Mouse (Mus musculus): ENCODE measurements at regions not wholly inside any gene's neighbourhood (a gene's known extent, or its start where the extent isn't known, plus 50 kb on each side); places are given as distances from the start of the nearest gene placed in this dataset.

DNA sequence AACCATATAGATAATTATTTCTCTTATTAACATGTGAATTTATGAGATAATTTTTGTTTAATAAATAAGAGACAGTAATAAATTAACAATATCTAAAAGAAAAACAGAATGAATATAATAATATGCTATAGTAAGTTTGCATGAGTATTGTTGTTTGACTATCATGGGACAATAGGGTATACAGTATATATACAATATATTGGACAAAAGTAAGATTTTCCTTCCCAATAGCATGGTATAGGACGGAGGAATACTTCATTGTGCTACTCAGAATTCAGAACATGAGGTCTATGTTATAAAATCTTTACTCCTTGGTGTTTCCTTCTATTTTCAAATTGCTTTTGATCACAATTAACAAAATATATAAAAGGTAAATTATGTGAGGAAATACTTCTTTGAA lies 771.0 kb upstream of the Pcdh20 start:
- Histone ChIP-seq H3K9ac (replicated peaks; ENCODE audit: low read depth, low read length) (no peak overlapping the region), H3K36me3 (ENCODE audit: control insufficient read depth, insufficient read depth, low read length) (no peaks in the 10 kb centered on the region)

DNA sequence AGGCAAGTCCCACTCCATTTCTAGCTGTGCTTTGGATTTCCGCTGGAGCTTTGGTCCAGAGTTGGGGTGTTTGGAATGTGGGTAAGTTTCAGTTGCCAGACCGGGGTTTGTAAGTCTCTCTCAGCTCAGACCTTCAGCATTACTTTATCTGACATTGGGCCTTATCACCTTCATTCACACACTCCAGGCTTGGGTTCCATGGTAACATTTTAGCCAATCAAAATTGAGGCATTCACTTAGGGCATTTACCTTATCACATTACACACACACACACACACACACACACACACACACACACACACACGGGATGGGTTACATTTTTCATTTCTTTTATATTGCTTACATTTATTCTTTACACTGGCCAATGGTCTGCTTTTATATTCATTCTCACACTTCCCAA lies 765.3 kb upstream of the Pcdh20 start:
- no peak for ATAC-seq (ENCODE audit: insufficient number of reproducible peaks, insufficient read depth, low FRiP score, low read depth)
- Histone ChIP-seq H3K4me3 (ENCODE audit: low read depth, low read length) (no peak overlapping the region), H3K36me3 (ENCODE audit: control insufficient read depth, insufficient read depth, low read length) (no peaks in the 10 kb centered on the region), H3K9me3 (ENCODE audit: control insufficient read depth, low read depth, low read length) (no peaks in the 10 kb centered on the region), H3K4me2 (replicated peaks; ENCODE audit: low read depth, low read length) (no peak overlapping the region), H3K27ac (ENCODE audit: low read length) (no peak overlapping the region), H3K4me1 (ENCODE audit: control insufficient read depth, insufficient read depth, low read length) (no peaks in the 10 kb centered on the region), H3K27me3 (ENCODE audit: control insufficient read depth, insufficient read depth, low read length) (no peaks in the 10 kb centered on the region), H3K9ac (replicated peaks; ENCODE audit: low read depth, low read length) (no peak overlapping the region)
- 69% methylated on average over 3 of the region's 3 CpGs for WGBS

More for the DNA sequence above, 771.0 kb upstream of the Pcdh20 start:
- no peak overlapping the region for H3K4me3 ChIP-seq (ENCODE audit: low read depth, low read length)
- H3K4me2 ChIP-seq (replicated peaks; ENCODE audit: low read depth, low read length), result no peak overlapping the region
- H3K27ac ChIP-seq (ENCODE audit: low read length), result no peak overlapping the region
- no peaks in the 10 kb centered on the region for H3K4me1 ChIP-seq (ENCODE audit: control insufficient read depth, insufficient read depth, low read length)
- H3K27me3 ChIP-seq (ENCODE audit: control insufficient read depth, insufficient read depth, low read length), result no peaks in the 10 kb centered on the region
- H3K9me3 ChIP-seq (ENCODE audit: control insufficient read depth, low read depth, low read length), result no peaks in the 10 kb centered on the region
- WGBS, result 92% methylated on average over 1 of the region's 1 CpGs
- ATAC-seq (ENCODE audit: insufficient number of reproducible peaks, insufficient read depth, low FRiP score, low read depth), result no peak

GRCm38 (mm10) chr14:89230482-89230881 lies 759.3 kb upstream of the Pcdh20 start:
- H3K4me1 ChIP-seq (ENCODE audit: control insufficient read depth, insufficient read depth, low read length), result no peaks in the 10 kb centered on the region
- H3K27ac ChIP-seq (ENCODE audit: low read length), result no peak overlapping the region
- H3K4me3 ChIP-seq (ENCODE audit: low read depth, low read length), result no peak overlapping the region
- no peaks in the 10 kb centered on the region for H3K36me3 ChIP-seq (ENCODE audit: control insufficient read depth, insufficient read depth, low read length)
- no peak for ATAC-seq (ENCODE audit: insufficient number of reproducible peaks, insufficient read depth, low FRiP score, low read depth)
- no peak overlapping the region for H3K9ac ChIP-seq (replicated peaks; ENCODE audit: low read depth, low read length)
- H3K4me2 ChIP-seq (replicated peaks; ENCODE audit: low read depth, low read length), result no peak overlapping the region
- no peaks in the 10 kb centered on the region for H3K9me3 ChIP-seq (ENCODE audit: control insufficient read depth, low read depth, low read length)
- 37% methylated on average over 8 of the region's 8 CpGs for WGBS
- H3K27me3 ChIP-seq (ENCODE audit: control insufficient read depth, insufficient read depth, low read length), result no peaks in the 10 kb centered on the region

- Histone ChIP-seq H3K9ac (replicated peaks; ENCODE audit: low read depth, low read length) (no peak overlapping the region), H3K36me3 (ENCODE audit: control insufficient read depth, insufficient read depth, low read length) (no peaks in the 10 kb centered on the region), H3K9me3 (ENCODE audit: control insufficient read depth, low read depth, low read length) (no peaks in the 10 kb centered on the region), H3K27ac (ENCODE audit: low read length) (no peak overlapping the region), H3K4me1 (ENCODE audit: control insufficient read depth, insufficient read depth, low read length) (no peaks in the 10 kb centered on the region), H3K4me3 (ENCODE audit: low read depth, low read length) (no peak overlapping the region), H3K27me3 (ENCODE audit: control insufficient read depth, insufficient read depth, low read length) (no peaks in the 10 kb centered on the region), H3K4me2 (replicated peaks; ENCODE audit: low read depth, low read length) (no peak overlapping the region)
- no peak for ATAC-seq (ENCODE audit: insufficient number of reproducible peaks, insufficient read depth, low FRiP score, low read depth)
- 76% methylated on average over 1 of the region's 1 CpGs for WGBS
Measured at GRCm38 (mm10) chr14:89217390-89217789, 746.2 kb upstream of the Pcdh20 start.

DNA sequence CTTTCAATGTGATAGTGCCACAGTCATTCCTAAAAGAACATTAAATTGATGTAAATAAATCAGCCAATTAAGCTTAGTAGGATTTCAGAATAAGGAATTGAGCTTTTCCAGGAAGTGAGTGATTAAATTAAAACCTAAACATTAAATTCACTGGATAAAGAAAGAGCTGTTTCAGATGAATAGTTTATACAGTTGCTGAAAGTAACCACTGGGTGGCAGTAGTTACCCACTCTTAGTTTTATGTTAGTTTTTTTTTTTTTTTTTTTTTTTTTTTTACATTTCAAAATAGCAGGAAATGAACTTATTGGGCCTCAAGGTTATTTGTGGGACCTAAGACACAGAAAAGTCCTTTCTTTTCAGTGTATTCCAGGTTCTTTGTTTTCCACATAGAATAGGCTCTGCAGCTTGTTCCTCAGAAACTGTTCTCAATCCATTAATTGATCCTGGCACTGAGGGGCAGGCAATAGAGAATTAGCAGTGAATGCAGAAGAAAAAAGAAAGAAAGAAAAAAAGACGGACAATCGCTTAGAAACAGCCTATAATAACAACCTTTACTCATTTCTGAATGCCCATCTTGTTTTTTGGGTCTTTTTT lies 710.3 kb upstream of the Pcdh20 start:
- H3K4me3 ChIP-seq (ENCODE audit: low read depth, low read length), result no peak overlapping the region
- H3K27ac ChIP-seq (ENCODE audit: low read length), result no peak overlapping the region
- H3K9me3 ChIP-seq (ENCODE audit: control insufficient read depth, low read depth, low read length), result no peaks in the 10 kb centered on the region
- no peaks in the 10 kb centered on the region for H3K27me3 ChIP-seq (ENCODE audit: control insufficient read depth, insufficient read depth, low read length)
- H3K4me1 ChIP-seq (ENCODE audit: control insufficient read depth, insufficient read depth, low read length), result no peaks in the 10 kb centered on the region
- 39% methylated on average over 2 of the region's 2 CpGs for WGBS
- H3K4me2 ChIP-seq (replicated peaks; ENCODE audit: low read depth, low read length), result no peak overlapping the region
- ATAC-seq (ENCODE audit: insufficient number of reproducible peaks, insufficient read depth, low FRiP score, low read depth), result no peak
- H3K36me3 ChIP-seq (ENCODE audit: control insufficient read depth, insufficient read depth, low read length), result no peaks in the 10 kb centered on the region
- H3K9ac ChIP-seq (replicated peaks; ENCODE audit: low read depth, low read length), result no peak overlapping the region

DNA sequence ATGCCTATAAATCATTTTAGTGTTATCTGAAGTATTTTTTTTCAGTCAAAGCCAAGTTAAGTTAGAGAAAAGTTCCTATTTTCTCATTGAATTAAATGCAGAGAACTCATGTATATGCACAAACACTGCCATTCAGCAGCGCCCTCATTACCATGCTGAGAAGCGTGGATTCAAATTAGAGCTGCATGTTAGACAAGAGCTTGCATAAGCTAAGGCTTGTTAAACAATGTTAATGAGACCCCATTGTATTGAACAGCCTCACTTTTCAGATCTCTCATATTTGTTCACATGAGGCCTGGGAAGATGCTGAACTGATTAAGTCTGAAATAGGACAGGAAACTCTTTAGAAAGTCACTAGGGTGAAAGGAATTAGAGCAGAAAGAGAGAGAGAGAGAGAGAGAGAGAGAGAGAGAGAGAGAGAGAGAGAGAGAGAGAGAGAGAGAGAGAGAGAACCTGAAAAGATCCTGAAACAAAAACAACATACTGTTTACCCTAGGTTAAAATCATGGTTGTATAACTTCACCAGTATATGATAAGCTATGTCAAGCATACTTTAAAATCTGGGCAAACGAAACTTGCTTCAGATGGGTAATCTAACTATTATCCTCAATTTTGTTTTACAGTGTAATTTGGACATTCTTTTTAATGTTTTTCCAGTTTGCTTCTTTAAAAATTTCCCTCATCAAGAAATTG lies 671.9 kb upstream of the Pcdh20 start:
- H3K36me3 ChIP-seq (ENCODE audit: control insufficient read depth, insufficient read depth, low read length), result no peaks in the 10 kb centered on the region
- no peak overlapping the region for H3K4me3 ChIP-seq (ENCODE audit: low read depth, low read length)
- no peaks in the 10 kb centered on the region for H3K27me3 ChIP-seq (ENCODE audit: control insufficient read depth, insufficient read depth, low read length)
- H3K4me1 ChIP-seq (ENCODE audit: control insufficient read depth, insufficient read depth, low read length), result no peaks in the 10 kb centered on the region
- H3K9me3 ChIP-seq (ENCODE audit: control insufficient read depth, low read depth, low read length), result no peaks in the 10 kb centered on the region
- H3K27ac ChIP-seq (ENCODE audit: low read length), result no peak overlapping the region
- WGBS, result 78% methylated on average over 3 of the region's 3 CpGs
- H3K9ac ChIP-seq (replicated peaks; ENCODE audit: low read depth, low read length), result no peak overlapping the region
- ATAC-seq (ENCODE audit: insufficient number of reproducible peaks, insufficient read depth, low FRiP score, low read depth), result no peak
- no peak overlapping the region for H3K4me2 ChIP-seq (replicated peaks; ENCODE audit: low read depth, low read length)

DNA sequence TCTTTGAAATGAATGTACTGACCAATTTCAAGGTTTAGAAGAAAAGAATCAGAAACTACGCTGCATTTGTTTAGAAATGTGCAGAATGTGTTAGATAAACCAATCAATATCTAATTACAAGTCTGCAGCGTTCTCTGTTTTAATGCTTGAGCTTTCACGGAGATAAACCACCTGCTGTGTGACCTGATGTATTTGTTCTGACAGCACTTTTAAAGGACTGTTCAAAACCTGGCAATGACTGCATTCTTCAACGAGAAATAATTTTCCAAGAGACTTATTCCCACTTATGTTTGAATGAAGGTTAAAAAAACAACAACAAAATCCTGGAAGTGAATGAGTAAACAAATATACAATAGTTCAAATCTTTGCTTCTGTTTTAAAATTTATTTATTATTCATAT lies 628.1 kb upstream of the Pcdh20 start:
- Histone ChIP-seq H3K4me3 (ENCODE audit: low read depth, low read length) (no peak overlapping the region), H3K4me1 (ENCODE audit: control insufficient read depth, insufficient read depth, low read length) (no peaks in the 10 kb centered on the region), H3K27me3 (ENCODE audit: control insufficient read depth, insufficient read depth, low read length) (no peaks in the 10 kb centered on the region), H3K36me3 (ENCODE audit: control insufficient read depth, insufficient read depth, low read length) (no peaks in the 10 kb centered on the region), H3K4me2 (replicated peaks; ENCODE audit: low read depth, low read length) (no peak overlapping the region), H3K27ac (ENCODE audit: low read length) (no peak overlapping the region), H3K9me3 (ENCODE audit: control insufficient read depth, low read depth, low read length) (no peaks in the 10 kb centered on the region), H3K9ac (replicated peaks; ENCODE audit: low read depth, low read length) (no peak overlapping the region)
- WGBS, result 19% methylated on average over 4 of the region's 4 CpGs
- ATAC-seq (ENCODE audit: insufficient number of reproducible peaks, insufficient read depth, low FRiP score, low read depth), result no peak

DNA sequence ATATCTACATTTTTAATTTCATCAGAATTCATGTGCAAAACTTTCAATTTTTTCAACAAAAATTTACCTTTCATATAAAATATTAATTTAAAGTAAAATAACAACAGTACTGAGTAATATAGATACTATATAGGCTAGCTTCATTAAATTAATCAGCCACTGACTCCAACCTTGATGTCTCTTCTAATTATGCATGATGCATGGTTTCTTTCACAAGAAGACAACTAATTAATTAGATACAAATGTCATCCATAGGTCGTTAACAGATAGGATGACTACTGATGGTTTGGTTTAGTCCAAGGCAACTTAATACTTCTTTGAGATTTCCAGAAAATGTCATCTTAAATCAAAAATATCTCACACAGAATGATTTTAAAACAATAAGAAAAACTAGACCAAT lies 618.5 kb upstream of the Pcdh20 start:
- Histone ChIP-seq H3K4me3 (ENCODE audit: low read depth, low read length) (no peak overlapping the region), H3K9me3 (ENCODE audit: control insufficient read depth, low read depth, low read length) (no peaks in the 10 kb centered on the region), H3K27me3 (ENCODE audit: control insufficient read depth, insufficient read depth, low read length) (no peaks in the 10 kb centered on the region), H3K27ac (ENCODE audit: low read length) (no peak overlapping the region), H3K9ac (replicated peaks; ENCODE audit: low read depth, low read length) (no peak overlapping the region), H3K36me3 (ENCODE audit: control insufficient read depth, insufficient read depth, low read length) (no peaks in the 10 kb centered on the region), H3K4me1 (ENCODE audit: control insufficient read depth, insufficient read depth, low read length) (no peaks in the 10 kb centered on the region), H3K4me2 (replicated peaks; ENCODE audit: low read depth, low read length) (no peak overlapping the region)
- 73% methylated on average over 1 of the region's 1 CpGs for WGBS
- no peak for ATAC-seq (ENCODE audit: insufficient number of reproducible peaks, insufficient read depth, low FRiP score, low read depth)

- no peaks in the 10 kb centered on the region for H3K27me3 ChIP-seq (ENCODE audit: control insufficient read depth, insufficient read depth, low read length)
- WGBS, result 89% methylated on average over 1 of the region's 1 CpGs
- ATAC-seq (ENCODE audit: insufficient number of reproducible peaks, insufficient read depth, low FRiP score, low read depth), result no peak
- H3K36me3 ChIP-seq (ENCODE audit: control insufficient read depth, insufficient read depth, low read length), result no peaks in the 10 kb centered on the region
- H3K4me2 ChIP-seq (replicated peaks; ENCODE audit: low read depth, low read length), result no peak overlapping the region
- H3K4me3 ChIP-seq (ENCODE audit: low read depth, low read length), result no peak overlapping the region
- H3K27ac ChIP-seq (ENCODE audit: low read length), result no peak overlapping the region
- H3K4me1 ChIP-seq (ENCODE audit: control insufficient read depth, insufficient read depth, low read length), result no peaks in the 10 kb centered on the region
- no peaks in the 10 kb centered on the region for H3K9me3 ChIP-seq (ENCODE audit: control insufficient read depth, low read depth, low read length)
- no peak overlapping the region for H3K9ac ChIP-seq (replicated peaks; ENCODE audit: low read depth, low read length)
Measured at GRCm38 (mm10) chr14:89076014-89076413, 604.8 kb upstream of the Pcdh20 start.

Data from stomach, embryonic 14.5 days (tissue).